In genomic region chr6:39940920-39941319, GRCm38 (mm10) we compare ENCODE assay signal across 28 mouse cellular contexts.
"Had no signal": no experiment of that assay in that cellular context is flagged by ENCODE, and none has a peak within 500 bp of the region (broad histone marks: within the 10 kb centered on the region; RNA-seq: fewer than 3 reads in every experiment).

No protein-coding gene starts in this region.

- DNase-seq: gastrocnemius, adult 2 months; gastrocnemius, postnatal 10 days; gastrocnemius, postnatal 25 days; heart, adult 2 months; heart, postnatal 14 days; heart, postnatal 4 days; kidney, adult 11 months; kidney, adult 2 months; kidney, adult 9 months; kidney, postnatal 14 days; kidney, postnatal 36 days; layer of hippocampus, adult 9-11 months; layer of hippocampus, postnatal 36 days; left cerebral cortex, postnatal 4 days had no signal

- H3K4me3 ChIP-seq: gastrocnemius, adult 2 months; heart, adult 2 months; heart, embryonic 13.5 days; heart, embryonic 15.5 days; hindbrain, embryonic 10.5 days; hindbrain, embryonic 12.5 days; kidney, embryonic 15.5 days; limb, embryonic 13.5 days; limb, embryonic 15.5 days; liver, embryonic 12.5 days had no signal

- ATAC-seq: hindbrain, embryonic 16.5 days; intestine, embryonic 16.5 days; liver, embryonic 12.5 days had no signal

- H3K4me1 ChIP-seq: heart, embryonic 13.5 days; heart, embryonic 15.5 days; kidney, embryonic 15.5 days; limb, embryonic 13.5 days; limb, embryonic 15.5 days; liver, embryonic 12.5 days had no signal

- H3K27me3 ChIP-seq: heart, embryonic 13.5 days; heart, embryonic 15.5 days; hindbrain, embryonic 12.5 days; kidney, embryonic 15.5 days; limb, embryonic 13.5 days; limb, embryonic 15.5 days; liver, embryonic 12.5 days had no signal

- H3K27ac ChIP-seq: gastrocnemius, adult 2 months; heart, adult 2 months; heart, embryonic 13.5 days; heart, embryonic 15.5 days; hindbrain, embryonic 10.5 days; hindbrain, embryonic 12.5 days; hindbrain, embryonic 14.5 days; kidney, embryonic 15.5 days; kidney, postnatal 0 days; limb, embryonic 13.5 days; limb, embryonic 15.5 days; liver, embryonic 12.5 days; liver, embryonic 14.5 days had no signal

- H3K9me3 ChIP-seq: heart, embryonic 13.5 days; heart, embryonic 15.5 days; hindbrain, embryonic 10.5 days; hindbrain, embryonic 12.5 days; kidney, embryonic 15.5 days; limb, embryonic 13.5 days; limb, embryonic 15.5 days; liver, embryonic 12.5 days had no signal

- H3K4me2 ChIP-seq: heart, embryonic 11.5 days; heart, embryonic 13.5 days; heart, embryonic 15.5 days; hindbrain, embryonic 12.5 days; hindbrain, embryonic 14.5 days; kidney, embryonic 15.5 days; limb, embryonic 13.5 days; limb, embryonic 15.5 days; liver, embryonic 12.5 days had no signal

- H3K9ac ChIP-seq: heart, embryonic 13.5 days; heart, embryonic 15.5 days; hindbrain, embryonic 12.5 days; hindbrain, embryonic 14.5 days; kidney, embryonic 15.5 days; limb, embryonic 13.5 days; limb, embryonic 15.5 days; liver, embryonic 12.5 days; liver, embryonic 14.5 days had no signal

- H3K36me3 ChIP-seq: heart, embryonic 13.5 days; heart, embryonic 15.5 days; hindbrain, embryonic 10.5 days; hindbrain, embryonic 12.5 days; kidney, embryonic 15.5 days; limb, embryonic 13.5 days; limb, embryonic 15.5 days; liver, embryonic 12.5 days had no signal
